Mouse (Mus musculus): ENCODE measurements around the gene Gm20388.

DNA sequence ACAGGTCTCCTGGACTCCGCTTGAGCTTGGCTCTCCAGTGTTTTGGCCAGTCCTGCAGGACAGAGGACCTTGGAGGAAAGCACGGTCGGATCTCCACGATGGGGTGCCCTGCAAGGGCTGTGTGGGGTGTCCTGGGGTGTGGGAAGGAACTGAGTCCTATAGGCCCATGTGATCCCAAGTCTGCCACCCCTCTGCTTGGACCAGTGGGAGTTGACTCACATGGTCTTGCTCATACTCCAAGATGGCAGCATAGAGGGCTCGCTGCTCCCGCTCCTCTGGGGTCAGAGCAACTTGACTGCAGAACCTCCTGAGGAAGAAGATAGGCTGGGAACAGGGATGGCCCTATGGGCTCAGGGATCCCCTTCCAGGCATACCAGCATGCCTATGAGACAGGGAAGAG lies 3337.1 kb downstream of the Gm20388 start:
- TF ChIP-seq GATA1 (IDR thresholded peaks at IDR 0.05; ENCODE audit: low read length) (no peak), TAL1 (IDR thresholded peaks at IDR 0.05; ENCODE audit: low read length) (no peak)

Measured in erythroblast, embryonic 14.5 days (primary cell).